Mouse (Mus musculus): ENCODE results near the gene Colq.

Colq gene

GRCm38 (mm10) chr14:31525040-31525810 lies 65.9 kb downstream of the Colq start:
- no peak for DNase-seq (ENCODE audit: low spot score)

- no peak for DNase-seq (ENCODE audit: low spot score)
Observed at GRCm38 (mm10) chr14:31521318-31521717, 69.8 kb downstream of the Colq start.

GRCm38 (mm10) chr14:31519165-31519564 lies 72.0 kb downstream of the Colq start:
- DNase-seq (ENCODE audit: low spot score): peak; percentile 4

- no peak for DNase-seq (ENCODE audit: low spot score)
Observed at GRCm38 (mm10) chr14:31515895-31516294, 75.2 kb downstream of the Colq start.

GRCm38 (mm10) chr14:31510322-31510721 lies 80.8 kb downstream of the Colq start:
- no peak for DNase-seq (ENCODE audit: low spot score)

GRCm38 (mm10) chr14:31509911-31510310 lies 81.2 kb downstream of the Colq start:
- DNase-seq (ENCODE audit: low spot score): no peak

- no peak for DNase-seq (ENCODE audit: low spot score)
Observed at GRCm38 (mm10) chr14:31506456-31506855, 84.7 kb downstream of the Colq start.

GRCm38 (mm10) chr14:31503406-31503805 lies 87.7 kb downstream of the Colq start:
- no peak for DNase-seq (ENCODE audit: low spot score)

GRCm38 (mm10) chr14:31499526-31499925 lies 91.6 kb downstream of the Colq start:
- DNase-seq (ENCODE audit: low spot score): no peak

- peak; percentile 22 for DNase-seq (ENCODE audit: low spot score)
Observed at GRCm38 (mm10) chr14:31496241-31496646, 94.9 kb downstream of the Colq start.

GRCm38 (mm10) chr14:31495538-31495937 lies 95.6 kb downstream of the Colq start:
- DNase-seq (ENCODE audit: low spot score): no peak

- peak; percentile 88 for DNase-seq (ENCODE audit: low spot score)
Observed at GRCm38 (mm10) chr14:31494975-31495455, 96.1 kb downstream of the Colq start, which contains the start of gene Mettl6. Mettl6 (minus strand) TSS chr14:31495040.

- no peak for DNase-seq (ENCODE audit: low spot score)
Observed at GRCm38 (mm10) chr14:31494349-31494974, 96.7 kb downstream of the Colq start, which contains the start of gene Eaf1. Eaf1 (plus strand) TSS chr14:31494399.

- no peak for DNase-seq (ENCODE audit: low spot score)
Observed at GRCm38 (mm10) chr14:31493901-31494300, 97.2 kb downstream of the Colq start.

GRCm38 (mm10) chr14:31488055-31488454 lies 103.1 kb downstream of the Colq start:
- no peak for DNase-seq (ENCODE audit: low spot score)

GRCm38 (mm10) chr14:31486465-31486864 lies 104.7 kb downstream of the Colq start:
- DNase-seq (ENCODE audit: low spot score): no peak

GRCm38 (mm10) chr14:31482417-31482816 lies 108.7 kb downstream of the Colq start:
- no peak for DNase-seq (ENCODE audit: low spot score)

- DNase-seq (ENCODE audit: low spot score): no peak
Observed at GRCm38 (mm10) chr14:31473297-31473696, 117.8 kb downstream of the Colq start.
